Mouse (Mus musculus) adrenal gland, adult 10 weeks (tissue): Measurements from ENCODE around the gene Cd160. TPM values are rescaled to one million over a fixed set of nuclear protein-coding genes. Genes with fewer than 3 reads are reported as not detected.

Experiments used
- polyA plus RNA-seq: library from polyadenylated mRNA; stranded (reverse); fragments of 350-450 nt; fragmentation: Illumina TruSeq; extraction: RNeasy Lipid Tissue Mini Kit (QIAGEN cat#74804); gene quantifications from one replicate; pipeline ENCODE4 v1.2.3, GENCODE M21; 2014; ENCODE audit warnings: low read depth, low replicate concordance

Gene Cd160
- 0.58 TPM for polyA plus RNA-seq

DNA sequence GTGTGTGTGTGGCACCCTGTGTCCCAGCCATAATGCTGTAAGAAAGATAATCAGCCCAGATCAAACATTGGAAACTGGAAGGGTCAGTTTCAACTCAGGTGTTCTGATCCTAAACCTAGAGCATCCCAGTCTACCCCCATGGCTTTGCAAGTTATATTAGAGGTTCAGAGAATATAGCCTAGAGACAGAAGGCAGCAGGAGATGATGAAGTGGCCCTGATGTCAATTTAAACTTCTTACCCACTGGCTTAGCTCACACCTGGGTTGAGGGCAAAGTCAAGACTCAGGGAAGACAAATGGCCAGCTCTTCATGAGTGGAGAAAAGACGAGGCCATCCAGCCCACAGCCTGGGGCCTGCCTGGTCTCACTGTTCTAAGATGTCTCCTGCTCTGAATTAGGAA is at the start of gene Cd160, which contains the start of gene Pdzk1:
Gene Cd160, minus strand, starts transcription at position 368 of the 400 bp plus-strand sequence.
Gene Pdzk1, plus strand, starts transcription at position 301 of the 400 bp plus-strand sequence.

Other genes with a start within 250 kb of the Cd160 start
- gene Polr3gl, start 235.2 kb downstream of the Cd160 start, polyA plus RNA-seq, result 97.9 TPM
- 0.23 TPM for gene Ankrd34a, start 232.7 kb downstream of the Cd160 start, polyA plus RNA-seq
- 51.3 TPM for gene Lix1l, start 228.2 kb downstream of the Cd160 start, polyA plus RNA-seq
- 46.8 TPM for gene Rbm8a, start 199.4 kb downstream of the Cd160 start, polyA plus RNA-seq
- 22.2 TPM for gene Pex11b, start 194.0 kb downstream of the Cd160 start, polyA plus RNA-seq
- gene Gm42957, start 193.9 kb downstream of the Cd160 start, polyA plus RNA-seq, result 0.17 TPM
- 0.23 TPM for gene Itga10, start 183.8 kb downstream of the Cd160 start, polyA plus RNA-seq
- gene Ankrd35, start 159.2 kb downstream of the Cd160 start, polyA plus RNA-seq, result 0.52 TPM
- gene Pias3, start 133.0 kb downstream of the Cd160 start, polyA plus RNA-seq, result 3.3 TPM
- gene Nudt17, start 120.8 kb downstream of the Cd160 start, polyA plus RNA-seq, result not detected
- gene Polr3c, start 101.7 kb downstream of the Cd160 start, polyA plus RNA-seq, result 22.0 TPM
- 117 TPM for gene Rnf115, start 101.7 kb downstream of the Cd160 start, polyA plus RNA-seq
- gene Pdzk1, start 67 bp downstream of the Cd160 start, polyA plus RNA-seq, result not detected
- 0.82 TPM for gene Gja5, start 75.3 kb upstream of the Cd160 start, polyA plus RNA-seq
- 19.5 TPM for gene Gpr89, start 76.0 kb upstream of the Cd160 start, polyA plus RNA-seq
- not detected for gene Gja8, start 96.7 kb upstream of the Cd160 start, polyA plus RNA-seq